Mouse (Mus musculus): Measurements from ENCODE around the gene Olfr1274-ps.
"Not testable (repeated sequence)": the region's sequence is repeated elsewhere in the genome, so short reads cannot be mapped to it uniquely, and the experiment has no call there.

The Olfr1274-ps gene

GRCm38 (mm10) chr2:90398633-90399107 is at the start of gene Olfr1274-ps:
Gene Olfr1274-ps (plus strand): TSS chr2:90398683.
- not testable (repeated sequence) for DNase-seq (ENCODE audit: low read depth in 1 of 2, low spot score in 2 of 2)

- DNase-seq (ENCODE audit: low read depth in 1 of 2, low spot score in 2 of 2) = not testable (repeated sequence)
Observed at GRCm38 (mm10) chr2:90351047-90351446, 47.4 kb upstream of the Olfr1274-ps start.

- DNase-seq (ENCODE audit: low read depth in 1 of 2, low spot score in 2 of 2) = not testable (repeated sequence)
Observed at GRCm38 (mm10) chr2:90351540-90351939, 46.9 kb upstream of the Olfr1274-ps start.

GRCm38 (mm10) chr2:90359229-90359628 is 39.3 kb upstream of the Olfr1274-ps start:
- DNase-seq (ENCODE audit: low read depth in 1 of 2, low spot score in 2 of 2) = not testable (repeated sequence)

GRCm38 (mm10) chr2:90360199-90360598 is 38.3 kb upstream of the Olfr1274-ps start:
- DNase-seq (ENCODE audit: low read depth in 1 of 2, low spot score in 2 of 2) = not testable (repeated sequence)

GRCm38 (mm10) chr2:90414110-90414821 is 15.8 kb downstream of the Olfr1274-ps start:
- DNase-seq (ENCODE audit: low read depth in 1 of 2, low spot score in 2 of 2) = not testable (repeated sequence)

- DNase-seq (ENCODE audit: low read depth in 1 of 2, low spot score in 2 of 2) = not testable (repeated sequence)
Observed at GRCm38 (mm10) chr2:90422282-90422681, 23.8 kb downstream of the Olfr1274-ps start.

GRCm38 (mm10) chr2:90424937-90425336 is 26.5 kb downstream of the Olfr1274-ps start:
- not testable (repeated sequence) for DNase-seq (ENCODE audit: low read depth in 1 of 2, low spot score in 2 of 2)

GRCm38 (mm10) chr2:90428988-90429717 is 30.7 kb downstream of the Olfr1274-ps start:
- DNase-seq (ENCODE audit: low read depth in 1 of 2, low spot score in 2 of 2) = not testable (repeated sequence)

GRCm38 (mm10) chr2:90429782-90430181 is 31.3 kb downstream of the Olfr1274-ps start:
- DNase-seq (ENCODE audit: low read depth in 1 of 2, low spot score in 2 of 2) = not testable (repeated sequence)

GRCm38 (mm10) chr2:90437453-90437852 is 39.0 kb downstream of the Olfr1274-ps start:
- DNase-seq (ENCODE audit: low read depth in 1 of 2, low spot score in 2 of 2) = not testable (repeated sequence)

- not testable (repeated sequence) for DNase-seq (ENCODE audit: low read depth in 1 of 2, low spot score in 2 of 2)
Observed at GRCm38 (mm10) chr2:90440169-90440568, 41.7 kb downstream of the Olfr1274-ps start.

GRCm38 (mm10) chr2:90441811-90442210 is 43.3 kb downstream of the Olfr1274-ps start:
- DNase-seq (ENCODE audit: low read depth in 1 of 2, low spot score in 2 of 2) = not testable (repeated sequence)

- no peak for DNase-seq (ENCODE audit: low read depth in 1 of 2, low spot score in 2 of 2)
Observed at GRCm38 (mm10) chr2:90443811-90444210, 45.3 kb downstream of the Olfr1274-ps start.

- DNase-seq (ENCODE audit: low read depth in 1 of 2, low spot score in 2 of 2) = no peak
Observed at GRCm38 (mm10) chr2:90448967-90449740, 50.7 kb downstream of the Olfr1274-ps start.

GRCm38 (mm10) chr2:90452380-90452779 is 53.9 kb downstream of the Olfr1274-ps start:
- no peak for DNase-seq (ENCODE audit: low read depth in 1 of 2, low spot score in 2 of 2)
